Mouse (Mus musculus): ENCODE data around the gene Hoxa4.

Hoxa4 gene

GRCm38 (mm10) chr6:52152226-52153193 is 39.0 kb downstream of the Hoxa4 start:
- no peak for DNase-seq (ENCODE audit: low read depth, low spot score)

GRCm38 (mm10) chr6:52151571-52151970 is 40.0 kb downstream of the Hoxa4 start:
- no peak for DNase-seq (ENCODE audit: low read depth, low spot score)

- DNase-seq (ENCODE audit: low read depth, low spot score), result no peak
These were observed 41.1 kb downstream of the Hoxa4 start for GRCm38 (mm10) chr6:52150401-52150966.
